Mouse (Mus musculus): ENCODE results near the gene Kcnh1.

GRCm38 (mm10) chr1:192533016-192533415, 342.4 kb downstream of the Kcnh1 start:
- no peak for TF ChIP-seq POLR2A (IDR thresholded peaks at IDR 0.05; ENCODE audit: insufficient read length, low read depth)
- no peak for TF ChIP-seq MYOG (IDR thresholded peaks at IDR 0.05; ENCODE audit: control insufficient read depth in 1 of 3, insufficient read depth in 1 of 3, insufficient read length in 2 of 3, low read depth in 2 of 3)
- no peak for TF ChIP-seq SRF (IDR thresholded peaks at IDR 0.05; ENCODE audit: control insufficient read depth, insufficient read length, low read depth)
- TF ChIP-seq MAX (IDR thresholded peaks at IDR 0.05; ENCODE audit: low read depth), result no peak
